Mouse (Mus musculus) induced T-regulatory cell, adult 2 months (primary cell): ENCODE data around the gene Cradd.

ENCODE experiments used
- DNase-seq: peaks from one replicate; pipeline ENCODE4 v3.0.0-alpha.2; 2012; ENCODE audit warnings: low read depth

Cradd gene

GRCm38 (mm10) chr10:95200323-95200722, 123.6 kb downstream of the Cradd start:
- no peak for DNase-seq

- no peak for DNase-seq
Measured at GRCm38 (mm10) chr10:95199541-95200269, 124.2 kb downstream of the Cradd start.

DNA sequence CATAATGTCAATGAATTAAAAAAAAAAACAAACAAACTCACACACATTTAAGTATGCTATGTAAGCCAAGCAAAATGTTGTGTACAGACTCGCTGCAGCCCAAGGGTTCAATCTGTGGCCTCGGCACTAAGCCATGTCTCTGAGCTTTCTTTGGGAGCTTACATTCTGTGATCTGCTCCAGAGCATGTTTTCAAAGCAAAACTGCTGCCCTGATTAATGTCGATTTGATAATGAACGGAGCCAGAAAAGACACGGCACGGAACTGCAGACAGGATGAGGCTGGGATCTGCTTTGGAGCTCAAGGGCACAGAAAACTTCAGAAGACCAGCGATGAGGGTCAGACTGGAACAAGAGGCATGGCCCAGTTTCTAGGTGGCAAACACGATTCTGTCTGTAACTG, 126.6 kb downstream of the Cradd start:
- no peak for DNase-seq

DNA sequence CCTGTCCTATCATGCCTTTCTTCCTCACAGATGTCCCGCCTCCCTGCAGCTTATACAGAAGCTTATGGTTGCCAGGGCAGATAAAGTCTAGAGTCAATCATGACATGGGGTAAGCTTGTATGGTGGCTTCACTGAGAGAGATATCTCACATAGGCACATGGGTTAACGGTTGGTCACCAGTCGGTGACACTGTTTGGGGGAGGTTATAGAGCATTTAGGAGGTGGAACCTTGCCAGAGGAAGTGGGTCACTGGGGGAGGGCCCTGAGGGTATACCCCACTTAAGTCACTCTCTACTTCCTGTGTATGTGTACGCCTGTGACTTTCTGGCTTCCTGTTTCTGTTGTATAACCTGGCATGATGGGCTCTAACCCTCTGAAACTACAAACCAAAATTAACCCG, 128.2 kb downstream of the Cradd start:
- peak; percentile 88 for DNase-seq

DNA sequence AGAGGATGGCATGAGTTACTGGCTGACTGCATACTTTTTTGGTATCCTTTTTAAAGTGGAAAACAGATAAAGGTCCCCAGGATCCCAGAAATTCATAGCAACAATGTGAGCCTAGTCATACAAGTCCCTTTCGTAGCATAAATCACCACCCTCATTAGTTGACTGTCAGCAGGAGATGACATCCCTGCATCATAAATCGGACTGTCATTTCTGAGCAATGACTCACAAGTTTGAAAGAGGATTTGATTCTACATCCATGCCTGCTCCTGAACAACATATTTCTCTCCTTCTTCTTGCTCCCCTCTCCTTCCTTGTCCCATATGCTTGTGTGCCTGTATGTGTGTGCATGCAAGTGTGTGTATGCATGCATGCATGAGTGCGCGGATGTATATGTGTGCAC, 129.2 kb downstream of the Cradd start:
- DNase-seq: peak; percentile 33

- peak; percentile 81 for DNase-seq
Measured at GRCm38 (mm10) chr10:95193875-95194281, 130.1 kb downstream of the Cradd start.

GRCm38 (mm10) chr10:95191881-95192280, 132.1 kb downstream of the Cradd start:
- DNase-seq: peak; percentile 48

- no peak for DNase-seq
Measured at GRCm38 (mm10) chr10:95191151-95191655, 132.7 kb downstream of the Cradd start.

- DNase-seq: no peak
Measured at GRCm38 (mm10) chr10:95189550-95190211, 134.3 kb downstream of the Cradd start.

DNA sequence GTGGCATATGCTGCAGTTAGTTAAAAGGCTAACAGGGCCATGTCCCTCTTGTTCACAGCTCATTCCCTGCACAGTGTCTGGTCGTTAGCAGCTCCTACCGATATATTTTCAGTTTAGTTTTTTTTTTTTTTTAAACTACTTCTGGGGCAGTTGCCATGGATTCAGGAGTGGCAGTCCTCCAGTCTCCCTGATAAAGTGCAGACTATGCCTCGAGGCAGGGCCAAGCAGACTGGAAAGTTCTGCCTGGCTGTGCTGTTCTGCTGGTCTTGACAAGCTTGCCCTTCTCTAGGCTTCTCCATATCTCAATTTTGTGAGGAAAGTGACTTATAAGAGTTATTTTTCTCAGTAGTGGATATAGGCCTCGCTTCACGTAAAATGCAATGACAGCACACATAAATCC, 139.7 kb downstream of the Cradd start:
- no peak for DNase-seq

DNA sequence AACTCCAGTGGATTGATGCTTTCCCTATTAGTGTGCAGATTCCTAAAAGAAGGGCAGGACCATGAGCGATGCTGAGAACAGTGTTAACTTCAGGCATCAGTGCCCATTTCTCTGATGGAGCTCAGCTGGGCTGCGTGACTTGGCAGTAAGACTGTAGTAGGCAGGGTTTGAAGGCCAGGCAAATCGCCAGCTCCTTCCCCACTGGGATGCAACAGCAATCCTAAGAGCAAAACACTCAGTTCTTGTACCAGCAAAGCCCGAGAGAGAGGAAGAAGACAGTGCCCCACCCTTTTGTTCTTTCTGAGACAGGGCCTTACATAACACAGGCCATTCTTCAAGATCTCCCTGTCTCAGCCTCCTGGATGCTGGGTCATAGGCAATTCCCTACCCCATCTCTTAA, 140.9 kb downstream of the Cradd start:
- no peak for DNase-seq

GRCm38 (mm10) chr10:95182405-95182804, 141.5 kb downstream of the Cradd start:
- DNase-seq: no peak

GRCm38 (mm10) chr10:95181553-95181952, 142.4 kb downstream of the Cradd start:
- peak; percentile 29 for DNase-seq

GRCm38 (mm10) chr10:95180900-95181299, 143.0 kb downstream of the Cradd start:
- DNase-seq: peak; percentile 40

DNA sequence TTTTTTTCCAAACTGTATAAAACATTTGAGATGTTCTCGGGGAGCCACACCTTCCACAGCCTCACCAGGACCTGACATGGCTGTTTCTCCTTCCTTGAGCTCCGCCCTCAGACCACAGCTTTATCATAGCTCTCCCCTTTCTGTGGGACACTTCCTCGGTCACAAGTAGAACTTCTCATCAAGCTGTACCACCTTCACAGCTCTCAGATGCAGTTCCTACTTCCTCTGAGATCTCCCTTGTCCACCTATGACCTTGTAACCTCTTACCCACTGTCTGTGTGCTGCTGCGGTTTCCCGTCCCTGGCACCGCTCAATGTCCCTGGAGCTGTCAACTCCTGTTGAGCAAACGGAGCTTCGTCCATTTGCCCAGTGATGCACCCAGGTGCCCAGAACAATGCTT, 143.8 kb downstream of the Cradd start:
- peak; percentile 74 for DNase-seq

- DNase-seq: peak; percentile 77
Measured at GRCm38 (mm10) chr10:95178785-95179184, 145.1 kb downstream of the Cradd start.

GRCm38 (mm10) chr10:95175423-95176120, 148.4 kb downstream of the Cradd start:
- no peak for DNase-seq

DNA sequence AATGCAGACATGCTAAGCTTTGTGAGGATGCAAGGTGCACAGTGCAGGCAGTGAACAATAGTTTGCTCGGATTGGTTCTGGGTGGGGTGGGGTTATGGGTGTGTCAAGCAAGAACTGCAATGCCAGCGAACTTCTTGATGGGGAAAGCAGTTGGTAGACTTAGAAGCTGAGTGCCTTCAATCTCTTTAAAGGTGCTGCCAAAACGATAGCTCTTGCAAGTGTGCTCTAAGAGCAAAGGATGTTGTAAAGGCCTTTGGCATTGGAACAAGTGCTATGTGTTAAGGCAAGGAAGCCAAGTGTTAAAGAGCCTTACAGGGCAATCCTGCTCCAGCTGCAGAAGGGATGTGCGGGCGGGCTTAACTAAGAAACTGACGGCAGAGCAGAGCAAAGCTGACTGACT, 149.7 kb downstream of the Cradd start:
- no peak for DNase-seq

GRCm38 (mm10) chr10:95170721-95171354, 153.1 kb downstream of the Cradd start:
- no peak for DNase-seq

DNA sequence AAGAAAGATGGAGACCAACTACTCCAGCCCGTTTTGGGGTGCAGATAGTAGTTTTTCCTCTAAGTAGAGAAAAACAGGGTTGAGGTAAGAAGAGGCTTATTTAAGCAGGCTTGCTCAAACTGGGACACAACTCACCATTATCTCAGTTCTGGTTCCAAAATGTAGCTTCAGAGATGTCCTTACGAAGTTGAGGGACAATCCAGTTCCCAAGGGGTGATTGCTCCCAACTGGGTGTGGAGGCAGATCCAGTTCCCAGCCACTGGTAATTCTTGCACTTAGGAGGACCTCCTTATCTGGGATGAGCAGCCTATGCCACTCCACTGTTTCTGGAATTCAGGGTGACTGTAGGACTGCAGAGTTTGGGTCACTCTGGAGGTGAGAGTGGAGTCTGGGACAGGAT, 159.0 kb downstream of the Cradd start:
- DNase-seq: no peak

- DNase-seq: no peak
Measured at GRCm38 (mm10) chr10:95162691-95163374, 161.1 kb downstream of the Cradd start.
